Mouse (Mus musculus) neural tube, embryonic 10.5 days (tissue): ENCODE results near the gene Tedc2.

Source experiments
- DNase-seq: peaks from one replicate; pipeline ENCODE4 v3.0.0-alpha.2; 2017; ENCODE audit warnings: low spot score; ENCODE audit errors: extremely low spot score

Gene Tedc2

GRCm38 (mm10) chr17:24212441-24213018 lies 8.1 kb downstream of the Tedc2 start:
- DNase-seq = no peak

- peak; percentile 72 for DNase-seq
Measured at GRCm38 (mm10) chr17:24211631-24212440, 8.8 kb downstream of the Tedc2 start.

GRCm38 (mm10) chr17:24210591-24210990 lies 10.1 kb downstream of the Tedc2 start:
- no peak for DNase-seq

DNA sequence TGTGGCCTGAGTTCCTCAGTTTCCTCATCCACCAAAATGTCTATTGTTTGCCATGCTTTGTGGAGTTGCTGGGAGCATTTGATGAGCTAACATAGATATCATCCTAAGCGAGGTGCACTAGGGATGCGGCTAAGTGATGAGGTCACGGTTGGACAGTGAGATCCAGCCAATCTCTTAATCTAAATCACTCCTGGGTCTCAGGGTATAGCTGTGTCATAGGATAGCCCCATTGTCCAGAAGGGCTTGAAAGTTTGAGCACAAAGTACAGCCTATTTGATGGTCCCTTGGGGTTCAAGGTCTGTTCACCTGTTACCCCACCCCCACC lies 10.8 kb downstream of the Tedc2 start:
- DNase-seq = no peak

- peak; percentile 82 for DNase-seq
Measured at GRCm38 (mm10) chr17:24209043-24209915, 11.4 kb downstream of the Tedc2 start, which contains the start of gene Ntn3. Gene Ntn3, minus strand, starts transcription at chr17:24209531.

DNA sequence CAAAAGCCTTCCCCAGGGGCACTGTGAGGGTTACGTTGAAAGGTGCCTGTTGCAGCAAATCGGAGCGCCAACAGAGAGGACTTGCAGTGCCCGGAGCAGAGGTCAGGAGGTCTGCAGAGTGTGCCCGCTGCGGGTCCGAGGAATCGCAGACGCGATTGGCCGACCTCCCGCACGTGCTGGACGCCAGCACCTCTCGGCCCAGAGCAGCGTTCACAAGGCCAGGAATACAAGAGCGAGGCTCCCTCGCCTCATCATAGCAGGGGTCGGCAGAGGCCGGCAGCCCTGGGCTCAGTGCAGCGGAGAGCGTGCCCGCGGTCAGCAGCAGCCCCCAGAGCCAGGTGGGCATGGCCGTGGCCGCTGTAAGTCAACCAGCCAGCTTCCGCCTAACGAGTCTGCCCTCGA lies 12.0 kb downstream of the Tedc2 start:
- no peak for DNase-seq

GRCm38 (mm10) chr17:24207768-24208640 lies 12.6 kb downstream of the Tedc2 start:
- DNase-seq = peak; percentile 24

DNA sequence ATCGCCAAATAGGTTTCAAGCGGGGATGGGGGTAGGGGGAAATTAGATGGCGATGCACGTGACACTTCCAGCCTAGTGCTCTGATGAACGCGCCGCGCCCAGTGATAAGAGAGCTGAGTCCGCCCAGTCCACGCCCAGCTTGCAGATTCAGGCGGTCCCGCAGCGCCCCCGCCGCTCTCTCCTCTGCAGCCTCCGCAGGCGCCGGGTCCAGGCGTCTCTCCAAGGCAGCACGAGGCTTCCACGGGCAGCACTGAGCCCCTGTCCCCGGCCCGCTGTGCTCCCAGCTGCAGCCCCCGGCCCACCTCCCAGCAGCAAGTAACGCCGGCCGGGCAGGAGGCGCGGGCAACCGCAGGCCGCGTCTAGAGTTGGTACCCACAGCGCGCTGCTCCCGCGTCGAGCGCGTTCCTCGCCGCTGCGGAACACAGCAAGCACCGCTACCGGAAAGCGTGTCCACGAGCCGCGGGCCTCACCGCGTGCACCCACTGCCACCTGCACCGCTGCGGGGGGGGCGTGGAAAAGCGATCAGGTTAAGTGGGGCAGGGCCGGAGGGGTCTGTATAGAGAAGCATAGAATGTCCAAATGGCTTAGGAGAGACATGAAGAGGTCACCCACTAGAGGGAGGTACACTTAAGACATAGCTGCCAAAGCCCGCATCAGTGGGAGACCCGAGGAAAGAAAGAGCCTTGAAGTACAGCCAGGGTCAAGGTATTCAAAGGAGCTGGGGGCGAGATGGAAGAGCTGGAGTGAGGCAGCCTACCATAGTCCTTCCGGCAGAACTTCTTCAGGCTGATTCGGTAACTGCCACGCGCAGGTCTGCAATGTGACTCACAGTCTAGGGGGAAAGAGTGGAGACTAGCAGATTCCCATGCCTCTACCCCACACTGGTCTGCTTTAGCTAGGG lies 13.9 kb downstream of the Tedc2 start:
- peak; percentile 64 for DNase-seq

GRCm38 (mm10) chr17:24205908-24206361 lies 14.7 kb downstream of the Tedc2 start:
- DNase-seq = no peak

GRCm38 (mm10) chr17:24205284-24205888 lies 15.3 kb downstream of the Tedc2 start, which contains the start of gene Tbc1d24:
Gene Tbc1d24, minus strand, starts transcription at chr17:24205562.
- peak; percentile 96 for DNase-seq

- peak; percentile 17 for DNase-seq
Measured at GRCm38 (mm10) chr17:24204846-24205245, 15.8 kb downstream of the Tedc2 start.

GRCm38 (mm10) chr17:24203611-24204534 lies 16.8 kb downstream of the Tedc2 start:
- no peak for DNase-seq

- DNase-seq = no peak
Measured at GRCm38 (mm10) chr17:24203068-24203467, 17.6 kb downstream of the Tedc2 start.

GRCm38 (mm10) chr17:24201092-24201491 lies 19.6 kb downstream of the Tedc2 start:
- DNase-seq = no peak

- no peak for DNase-seq
Measured at GRCm38 (mm10) chr17:24199741-24200140, 20.9 kb downstream of the Tedc2 start.

DNA sequence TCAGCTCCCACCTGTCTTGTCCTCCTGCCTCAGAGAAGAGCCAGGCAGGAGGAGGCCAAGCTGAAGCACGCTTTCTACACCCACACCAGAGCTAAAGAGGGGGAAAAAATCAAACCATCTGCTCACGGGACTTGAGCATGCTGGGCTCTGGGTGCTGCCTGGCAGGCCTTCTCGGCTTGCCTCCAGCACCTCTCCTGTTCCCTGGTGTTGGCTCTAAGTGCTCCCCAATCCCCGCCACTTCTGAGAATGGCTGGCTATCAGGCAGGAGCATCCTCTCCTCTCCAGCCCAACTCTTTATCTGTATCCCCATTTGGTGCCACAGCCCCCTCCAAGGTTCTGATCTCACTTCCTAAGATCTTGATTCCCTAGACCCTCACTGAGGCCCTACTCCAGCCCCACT lies 21.4 kb downstream of the Tedc2 start:
- DNase-seq = no peak

GRCm38 (mm10) chr17:24197032-24197824 lies 23.4 kb downstream of the Tedc2 start:
- DNase-seq = no peak

DNA sequence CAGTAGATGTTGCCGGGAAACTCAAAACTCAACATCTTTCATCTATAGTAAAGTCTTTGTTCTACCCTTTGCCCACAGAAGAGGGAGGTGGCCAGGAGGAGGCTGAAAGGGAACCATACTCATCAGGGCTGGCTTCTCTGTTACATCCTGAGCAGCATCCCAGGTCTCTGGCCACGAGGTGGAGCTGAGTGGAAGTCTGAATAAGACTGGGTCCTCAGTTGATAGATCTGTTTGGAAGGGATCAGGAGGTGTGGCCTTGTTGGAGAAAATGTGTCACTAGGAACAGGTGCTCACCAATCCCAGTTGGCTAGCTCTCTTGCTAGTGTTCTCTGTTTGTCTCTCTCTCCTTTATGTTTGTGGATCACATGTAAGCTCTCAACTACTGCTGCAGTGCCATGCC lies 25.3 kb downstream of the Tedc2 start:
- no peak for DNase-seq
